Mouse (Mus musculus) lung, postnatal 36 days (tissue): ENCODE measurements around the gene Gm49336.

Experiments used
- DNase-seq: peaks from one replicate; pipeline ENCODE4 v3.0.0; 2022; ENCODE audit warnings: mixed read lengths

The Gm49336 gene

DNA sequence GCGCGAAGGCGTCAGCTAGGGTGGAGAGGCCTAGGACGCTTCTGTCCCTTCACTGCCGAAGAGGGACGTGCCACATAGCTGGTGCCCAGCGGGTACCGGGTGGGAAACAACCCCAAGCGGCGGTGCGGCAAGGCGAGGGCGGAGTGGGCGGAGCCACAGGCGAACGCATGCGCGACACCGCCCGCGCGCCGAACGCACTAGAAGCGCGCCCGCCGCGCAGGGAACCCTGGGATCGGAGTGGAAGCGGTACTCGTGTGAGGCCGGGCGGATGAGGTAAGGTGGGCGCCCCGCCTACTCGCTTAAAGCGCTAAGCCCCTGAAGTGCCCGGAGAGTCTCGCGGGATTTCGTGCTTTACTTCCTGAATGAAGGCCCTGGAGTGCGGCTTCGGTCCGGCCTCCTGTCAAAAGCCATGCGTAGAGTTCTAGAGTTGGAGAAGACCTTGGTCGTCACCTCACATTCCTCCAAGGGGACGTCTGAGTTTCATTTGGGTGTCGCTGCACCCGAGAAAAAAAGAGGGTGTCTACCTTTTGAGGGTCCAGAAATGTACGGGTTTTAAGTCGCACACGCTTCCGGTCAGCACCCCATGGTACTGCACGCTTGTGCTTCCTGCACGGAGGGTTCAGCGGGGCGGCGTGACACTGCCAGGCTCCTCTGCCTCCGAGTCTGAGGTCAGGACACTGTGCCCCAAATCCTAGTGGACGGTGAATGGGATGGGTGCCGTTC lies at the start of gene Gm49336, which contains the start of gene Nupl1:
TSS of gene Gm49336 (minus strand) at position 227 of the 723 bp plus-strand sequence.
TSS of gene Nupl1 (minus strand) at position 151 of the 723 bp plus-strand sequence.
- peak; percentile 100 for DNase-seq

DNA sequence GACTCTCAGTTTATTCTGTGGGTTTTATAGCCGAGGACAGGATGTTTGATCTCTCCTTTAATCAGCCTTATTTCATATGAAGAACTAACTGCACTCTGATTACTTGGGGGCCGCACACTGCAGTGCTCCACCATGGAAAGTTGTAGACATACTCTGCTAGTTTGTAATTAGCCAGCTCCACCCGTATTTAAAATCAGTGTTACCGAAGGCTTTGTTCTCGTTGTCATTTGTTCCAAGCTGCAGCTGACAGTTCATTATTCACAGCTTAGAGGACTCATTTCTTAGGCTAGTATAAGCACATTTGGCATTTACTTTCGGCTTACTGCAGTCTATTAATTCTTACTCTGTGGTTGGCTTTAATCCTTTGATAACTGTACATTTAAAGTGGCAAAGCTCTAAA lies 49.7 kb upstream of the Gm49336 start:
- no peak for DNase-seq

DNA sequence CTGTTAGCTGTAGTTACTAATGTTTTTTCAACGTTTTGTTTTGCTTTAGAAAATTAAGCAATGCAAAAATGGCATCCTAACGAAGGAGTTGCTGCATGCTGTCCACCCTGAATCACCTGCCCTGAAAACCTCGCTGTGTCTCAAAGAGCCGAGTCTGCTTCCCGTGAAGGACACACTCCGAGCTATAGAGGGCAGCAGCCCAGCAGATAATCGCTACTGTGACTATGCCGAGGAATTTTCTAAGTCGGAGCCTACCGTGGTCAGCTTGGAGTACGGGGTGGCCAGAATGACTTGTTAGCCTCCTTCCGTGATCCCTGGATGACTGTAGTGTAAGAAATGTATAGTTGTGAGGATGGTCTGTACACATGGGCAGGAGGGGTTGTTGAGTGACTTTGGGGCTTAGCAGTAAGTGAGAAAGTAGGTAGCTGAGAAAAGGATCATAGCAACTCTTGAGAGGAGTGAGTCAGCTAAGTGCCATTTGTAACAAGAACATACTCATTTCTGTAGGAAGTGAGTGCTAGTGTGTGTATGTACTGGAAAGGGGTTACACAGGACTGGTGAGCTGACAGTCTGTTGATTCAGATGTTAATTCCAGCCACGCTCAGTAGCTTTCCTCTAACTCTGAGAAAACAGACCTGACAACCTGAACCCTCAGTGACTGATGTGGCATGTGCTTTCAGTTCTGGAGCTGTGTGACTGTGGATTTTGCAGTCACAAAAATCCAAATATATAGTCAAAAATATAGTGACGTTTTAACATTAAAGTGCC lies 49.1 kb upstream of the Gm49336 start:
- DNase-seq, result no peak

GRCm38 (mm10) chr14:60295531-60295930 lies 44.2 kb upstream of the Gm49336 start:
- DNase-seq, result no peak

DNA sequence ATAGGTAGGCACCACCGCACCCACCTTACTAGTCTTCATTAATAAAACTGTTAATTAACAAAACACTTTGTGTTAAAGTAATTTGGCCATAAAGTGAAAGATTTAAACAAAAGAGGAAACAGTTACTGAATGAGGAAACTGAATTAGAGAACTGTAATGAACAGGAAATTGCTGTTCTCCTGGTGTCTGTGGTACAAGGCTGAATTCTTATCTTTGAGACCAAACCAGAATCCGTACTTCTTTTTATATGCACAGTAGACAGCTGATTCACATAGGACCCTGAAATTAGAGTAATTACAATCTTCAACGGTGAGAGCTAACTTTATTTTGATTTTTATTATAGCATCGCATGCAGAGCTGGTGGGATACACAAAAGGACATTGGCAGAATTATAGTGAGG lies 39.1 kb upstream of the Gm49336 start:
- DNase-seq, result no peak

GRCm38 (mm10) chr14:60286194-60286863 lies 35.0 kb upstream of the Gm49336 start:
- no peak for DNase-seq

DNA sequence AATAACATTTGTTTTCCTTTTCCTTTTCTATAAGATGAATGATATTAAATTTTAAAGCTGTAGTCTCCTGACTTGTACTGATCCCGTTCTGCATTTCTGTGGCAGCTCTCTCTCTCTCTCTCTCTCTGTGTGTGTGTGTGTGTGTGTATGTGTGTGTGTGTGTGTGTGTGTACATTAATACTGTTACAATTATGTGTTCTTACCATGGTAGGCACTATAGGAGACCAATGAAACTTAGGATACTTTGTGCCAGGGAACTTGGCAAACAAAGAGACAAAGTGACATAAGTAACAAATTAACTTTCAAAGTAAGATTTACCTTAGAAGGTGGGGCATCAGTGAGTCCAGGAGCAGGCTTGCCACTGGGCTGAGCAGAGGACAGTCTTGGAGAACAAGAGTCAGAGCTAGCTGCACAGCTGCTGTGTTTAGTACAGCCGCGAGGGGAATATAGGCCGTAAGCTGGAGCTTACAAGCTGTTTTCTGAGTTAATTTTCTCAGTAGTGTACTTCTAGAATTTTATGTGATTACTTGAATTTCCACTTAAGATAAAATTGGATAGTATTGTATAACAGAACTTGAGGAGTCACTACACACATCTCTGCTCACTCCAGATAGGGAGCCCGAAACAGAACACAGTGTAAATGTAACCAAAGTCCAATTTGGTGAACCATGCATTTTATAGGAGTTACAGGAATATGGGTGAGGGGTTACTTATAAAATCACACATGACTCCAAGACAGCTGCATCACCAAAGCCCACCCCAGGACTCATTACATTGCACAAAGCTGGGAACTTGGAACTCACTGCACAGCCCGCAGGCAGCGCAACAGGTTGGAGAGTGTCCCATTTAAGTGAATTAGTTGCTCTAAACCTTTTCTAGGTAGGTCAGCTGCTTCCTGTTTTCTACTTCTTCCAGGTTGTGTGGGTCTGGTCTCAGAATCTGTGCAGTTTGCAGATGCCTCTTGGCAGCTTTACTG lies 24.3 kb upstream of the Gm49336 start:
- DNase-seq, result no peak

- no peak for DNase-seq
Measured at GRCm38 (mm10) chr14:60273346-60273745, 22.0 kb upstream of the Gm49336 start.

DNA sequence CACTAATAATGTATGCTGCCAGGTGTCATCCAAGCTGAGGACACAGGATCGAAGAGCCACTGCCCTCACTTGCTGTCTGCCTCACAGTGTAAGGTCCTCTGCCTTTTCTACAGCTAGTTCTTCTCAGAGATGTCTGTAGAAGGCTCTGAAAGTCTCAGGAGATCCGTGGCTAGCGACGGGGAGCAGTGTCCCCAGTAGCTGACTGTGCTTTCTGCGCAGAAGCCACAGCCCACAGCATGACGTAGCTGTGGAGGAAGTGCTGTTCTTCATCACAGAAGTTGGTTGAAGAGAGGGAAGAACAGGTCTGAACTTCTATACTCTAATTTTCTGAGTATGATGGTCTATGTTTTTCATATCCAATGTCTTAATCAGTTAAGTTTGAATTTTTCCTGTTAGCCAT lies 18.0 kb upstream of the Gm49336 start:
- DNase-seq, result peak; percentile 44

DNA sequence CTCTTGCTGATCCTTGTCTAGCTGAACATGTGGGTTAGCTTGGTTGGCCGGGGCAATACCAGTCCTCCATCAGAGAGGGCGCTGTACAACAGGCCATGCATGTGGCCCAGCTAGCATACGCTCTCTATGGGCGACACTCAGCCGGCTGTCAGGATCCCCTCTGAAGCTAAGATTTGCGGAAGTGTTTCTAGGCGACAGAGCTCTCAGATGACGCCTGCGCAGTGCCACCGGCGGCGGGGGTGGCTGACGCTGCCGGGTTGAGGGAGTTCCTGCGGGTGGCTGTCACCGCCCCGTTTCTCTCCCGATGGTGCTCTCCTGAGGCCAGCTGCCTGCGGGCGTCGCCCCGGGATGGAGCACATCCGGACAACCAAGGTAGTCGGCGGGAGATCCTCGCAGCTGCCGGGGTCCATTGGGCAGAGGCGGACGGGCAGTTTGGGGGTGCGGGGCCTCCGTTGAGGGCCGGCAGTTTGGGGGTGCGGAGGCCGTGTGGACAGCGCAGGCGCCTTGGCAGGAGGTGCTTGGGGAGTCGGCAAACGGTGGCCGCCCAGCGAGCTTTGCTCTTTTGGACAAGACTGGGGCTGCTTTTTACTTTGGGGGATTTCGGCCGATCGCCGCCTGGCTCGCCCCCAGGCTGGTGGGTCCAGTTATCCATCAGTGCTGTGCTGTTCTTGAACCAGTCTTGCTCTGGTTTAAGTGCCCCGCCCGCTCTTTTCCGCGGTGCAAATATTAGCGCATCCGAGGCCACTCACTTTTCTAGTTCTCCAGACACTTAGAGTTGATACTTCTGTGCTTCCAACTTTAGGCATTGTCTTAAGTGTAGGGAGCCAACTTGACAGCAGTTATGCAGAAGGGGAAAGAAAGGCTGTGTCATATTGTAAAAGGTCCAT lies 13.9 kb upstream of the Gm49336 start, which contains the start of gene Mtmr6:
TSS of gene Mtmr6 (plus strand) at position 239 of the 887 bp plus-strand sequence.
- peak; percentile 98 for DNase-seq

GRCm38 (mm10) chr14:60262316-60262715 lies 11.0 kb upstream of the Gm49336 start:
- DNase-seq, result no peak

DNA sequence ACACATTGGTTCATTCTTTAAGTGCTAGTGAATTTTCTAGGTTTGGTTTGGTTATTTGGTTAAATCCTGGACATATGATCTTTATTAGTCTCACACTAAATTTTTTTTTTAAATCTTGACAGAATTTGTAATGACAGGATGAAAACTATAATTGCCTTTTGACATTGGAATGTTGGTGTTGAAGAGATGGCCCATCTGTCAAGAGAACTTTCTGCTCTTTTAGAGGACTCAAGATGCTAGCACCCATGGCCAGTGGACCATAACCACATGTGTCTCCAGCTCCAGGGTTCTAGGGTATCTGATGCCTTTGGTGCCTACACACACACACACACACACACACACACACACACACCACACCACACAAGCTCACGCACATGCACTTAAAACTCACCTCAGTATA lies 6.5 kb upstream of the Gm49336 start:
- peak; percentile 59 for DNase-seq

DNA sequence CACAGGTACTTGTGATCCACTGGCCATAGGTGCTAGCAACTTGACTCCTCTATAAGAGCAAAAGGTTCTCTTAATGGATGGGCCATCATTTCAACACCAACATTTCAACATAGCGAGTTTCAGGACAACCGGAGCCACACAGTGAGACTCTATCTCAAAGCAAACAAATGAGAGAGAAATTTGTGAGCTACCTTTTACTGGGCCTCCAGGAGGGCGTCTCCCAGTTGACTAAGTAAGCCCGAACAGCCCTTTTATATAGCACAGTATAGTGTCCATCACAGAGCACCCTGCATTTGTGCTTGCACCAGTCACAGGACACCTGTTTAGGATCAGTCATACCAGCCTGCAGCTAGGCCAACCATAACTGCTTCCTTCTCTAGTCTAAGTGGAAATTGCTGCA lies 5.8 kb upstream of the Gm49336 start:
- DNase-seq, result no peak

GRCm38 (mm10) chr14:60256356-60256755 lies 5.0 kb upstream of the Gm49336 start:
- DNase-seq, result peak; percentile 54

- DNase-seq, result no peak
Measured at GRCm38 (mm10) chr14:60254774-60255173, 3.5 kb upstream of the Gm49336 start.

DNA sequence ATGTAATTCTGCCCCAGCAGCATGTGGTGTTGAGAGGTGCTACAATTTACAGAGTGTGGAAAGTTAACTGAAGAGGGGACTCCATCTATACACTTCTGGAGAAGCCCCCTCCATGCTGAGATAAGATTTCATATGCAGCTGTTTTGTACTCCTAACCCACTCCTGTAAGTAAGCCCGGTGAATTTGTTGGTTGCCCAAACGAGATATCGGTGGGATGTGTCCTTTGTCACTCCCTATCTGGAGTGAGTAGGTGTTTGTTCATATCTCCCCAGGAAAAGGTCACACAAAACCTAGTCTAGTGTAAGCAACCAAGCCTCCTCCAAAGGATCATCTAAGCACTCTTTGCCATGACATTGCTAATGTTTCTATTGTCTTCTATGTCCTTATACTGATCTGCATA lies 2.2 kb upstream of the Gm49336 start:
- no peak for DNase-seq

- DNase-seq, result peak; percentile 13
Measured at GRCm38 (mm10) chr14:60252004-60253000, 995 bp upstream of the Gm49336 start.

GRCm38 (mm10) chr14:60250879-60251278 lies 428 bp downstream of the Gm49336 start:
- DNase-seq, result no peak

- DNase-seq, result no peak
Measured at GRCm38 (mm10) chr14:60250366-60250765, 941 bp downstream of the Gm49336 start.

DNA sequence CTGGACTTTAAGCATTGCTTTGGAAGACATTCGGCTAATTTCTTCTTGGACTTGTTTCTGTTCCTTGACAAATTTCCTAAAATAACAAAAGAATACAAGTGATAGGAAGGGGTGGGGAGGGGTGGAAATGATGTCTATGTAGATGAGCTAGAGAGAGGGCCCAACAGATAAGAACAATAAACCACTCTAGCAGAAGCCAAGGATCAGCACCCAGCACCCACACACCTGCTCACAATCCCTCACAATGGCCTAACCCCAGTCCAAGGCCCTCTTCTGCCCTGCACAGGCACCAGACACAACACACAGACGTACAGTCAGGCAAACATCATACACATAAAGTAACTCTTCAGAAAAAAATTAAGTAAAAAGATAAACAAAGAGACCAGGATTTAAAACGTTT lies 12.8 kb downstream of the Gm49336 start:
- DNase-seq, result peak; percentile 9
